Mouse (Mus musculus) cortical plate, adult 2 months (tissue): ENCODE data around the gene Zbtb9.

Experiments
- CTCF ChIP-seq: fragments of 200-500 bp; IDR thresholded peaks from 2 replicates; pipeline ENCODE4 v1.5.1; 2011; ENCODE audit warnings: mild to moderate bottlenecking, control low read depth, low read length; ENCODE audit not compliant: insufficient read depth; ENCODE audit errors: extremely low read depth
- POLR2A ChIP-seq: fragments of 200-500 bp; IDR thresholded peaks from 2 replicates; pipeline ENCODE4 v1.6.1; 2011; ENCODE audit warnings: mild to moderate bottlenecking, low read length, control low read depth; ENCODE audit not compliant: insufficient read depth; ENCODE audit errors: extremely low read depth

DNA sequence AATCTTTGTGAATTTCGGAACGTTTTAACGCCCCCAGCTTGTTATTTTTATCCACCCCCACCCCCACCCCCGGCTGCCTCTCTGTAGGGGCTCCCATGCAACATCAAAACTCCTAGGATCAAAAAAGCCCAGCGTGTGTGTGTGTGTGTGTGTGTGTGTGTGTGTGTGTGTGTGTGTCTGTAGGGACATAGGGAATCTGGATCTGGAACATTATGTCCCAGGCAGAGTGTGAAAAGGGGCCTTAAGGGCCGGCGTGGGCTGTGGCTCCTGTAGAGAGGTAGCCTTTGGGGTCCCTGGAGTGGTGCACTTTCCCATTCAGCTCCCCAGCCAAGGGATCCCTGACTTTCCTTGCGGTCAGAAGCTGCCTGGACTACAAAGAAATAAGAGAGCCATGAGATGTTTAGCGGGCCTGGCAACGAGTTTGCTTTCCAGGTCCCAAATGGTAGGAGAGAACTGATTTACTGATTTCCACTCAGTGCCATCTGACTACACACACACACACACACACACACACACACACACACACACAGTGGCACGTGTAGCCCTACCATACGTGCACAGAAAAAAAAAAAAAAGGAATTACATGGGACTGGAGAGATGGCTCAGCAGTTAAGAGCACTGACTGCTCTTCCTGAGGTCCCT lies 45.7 kb downstream of the Zbtb9 start:
- no peak for TF ChIP-seq POLR2A
- TF ChIP-seq CTCF = no peak
